Mouse (Mus musculus) right cerebral cortex, postnatal 4 days (tissue): ENCODE data around the gene Ccdc62.

Source experiments
- DNase-seq: peaks from one replicate; pipeline ENCODE4 v3.0.0-alpha.2; 2022

Gene Ccdc62

DNA sequence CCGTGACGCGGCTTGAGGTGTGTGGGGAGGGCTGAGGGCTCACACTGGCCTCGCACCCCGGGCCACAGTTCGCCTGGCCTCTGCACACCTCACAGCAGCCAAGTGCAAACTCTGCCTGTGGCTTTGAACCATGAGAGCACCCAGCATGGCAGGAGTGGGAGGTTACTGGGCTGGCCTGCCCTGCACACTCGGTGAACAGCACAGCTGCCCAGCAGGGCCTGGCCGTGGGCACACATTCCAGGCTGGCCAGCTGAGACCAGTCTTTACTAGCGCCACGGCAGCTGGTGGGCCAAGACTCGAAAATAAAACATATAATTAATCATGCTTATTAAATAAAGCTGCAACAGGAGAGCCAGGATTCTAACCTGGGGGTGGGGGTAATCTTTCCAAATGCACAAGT is 75.1 kb downstream of the Ccdc62 start:
- no peak for DNase-seq

DNA sequence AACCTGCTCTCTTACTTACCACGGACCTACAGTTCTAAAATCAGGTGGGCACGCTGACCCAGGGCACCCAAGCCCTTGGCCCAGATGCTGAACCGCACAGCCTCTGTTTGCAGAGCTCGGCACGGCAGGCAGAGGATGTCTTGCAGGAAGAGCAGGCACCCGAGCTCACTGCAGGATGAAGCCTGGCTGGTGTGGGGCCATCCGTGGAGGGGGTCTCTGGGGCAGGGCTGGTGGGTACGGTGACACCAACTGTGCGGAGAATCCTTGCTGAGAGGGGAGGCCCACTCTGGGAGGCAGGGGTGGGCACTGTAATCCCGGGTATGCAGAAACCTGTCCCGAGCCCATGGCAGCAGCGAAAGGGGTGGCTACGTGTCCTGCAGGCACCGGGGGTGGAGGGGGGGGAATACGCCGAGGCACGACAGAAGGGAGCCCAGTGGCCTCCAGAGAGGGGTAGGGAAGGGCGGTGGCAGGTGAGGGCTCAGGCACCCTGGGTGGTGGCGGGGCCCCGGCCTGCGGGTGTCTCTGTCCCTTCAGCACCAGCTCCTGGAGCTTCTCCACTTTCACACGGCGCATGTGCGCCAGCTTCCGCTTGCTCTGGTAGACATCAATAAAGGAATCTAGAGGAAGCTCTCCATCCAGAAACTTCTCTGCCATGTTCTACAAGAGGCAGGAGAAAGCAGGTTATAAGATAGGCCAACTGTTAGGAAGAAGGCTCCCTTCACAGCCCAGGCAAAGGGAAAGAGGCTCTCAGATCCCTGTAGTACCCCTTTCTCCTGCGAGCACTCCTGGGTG is 75.8 kb downstream of the Ccdc62 start:
- DNase-seq, result no peak

- no peak for DNase-seq
These were observed 76.5 kb downstream of the Ccdc62 start for GRCm38 (mm10) chr5:124006891-124007491.

DNA sequence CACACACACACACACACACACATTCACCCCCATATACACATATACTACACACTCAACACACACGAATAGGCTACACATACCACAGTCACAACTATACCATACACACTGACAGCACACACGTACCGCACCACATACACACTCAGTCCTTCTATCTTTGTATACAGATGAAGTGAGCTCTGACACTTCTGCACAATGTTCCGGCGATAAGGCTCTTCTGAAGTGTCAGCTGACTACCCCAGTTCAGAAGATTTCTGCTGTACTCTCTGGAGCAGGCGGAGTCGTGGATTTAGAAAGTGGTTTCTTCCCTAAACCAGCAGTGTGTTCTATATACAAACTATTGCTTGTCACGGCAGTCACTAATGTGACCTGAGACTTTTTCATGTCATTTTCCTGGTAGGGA is 79.6 kb downstream of the Ccdc62 start:
- DNase-seq, result no peak

GRCm38 (mm10) chr5:124010910-124011655 is 80.6 kb downstream of the Ccdc62 start:
- peak; percentile 67 for DNase-seq

- no peak for DNase-seq
These were observed 81.4 kb downstream of the Ccdc62 start for GRCm38 (mm10) chr5:124011927-124012326.

DNA sequence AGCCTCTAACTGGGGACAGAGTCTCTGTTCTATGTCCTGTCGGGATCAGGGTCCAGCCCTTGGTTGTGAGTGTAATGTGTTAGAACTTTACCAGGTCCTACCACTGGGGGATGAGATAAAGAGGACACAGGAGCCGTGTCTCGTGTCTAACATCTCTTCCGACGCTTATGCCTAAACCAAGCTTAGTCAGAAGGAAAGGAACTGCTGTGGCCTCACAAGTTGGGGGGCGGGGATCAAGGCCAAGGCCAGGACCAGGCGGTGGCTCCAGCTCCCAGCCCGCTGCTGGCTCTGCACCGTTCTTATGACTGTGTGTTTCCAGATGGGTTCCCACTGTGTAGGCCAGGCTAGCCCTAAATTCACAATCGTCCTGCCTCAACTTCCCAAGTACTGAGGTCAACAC is 82.4 kb downstream of the Ccdc62 start:
- no peak for DNase-seq

GRCm38 (mm10) chr5:124013747-124014146 is 83.3 kb downstream of the Ccdc62 start:
- no peak for DNase-seq

DNA sequence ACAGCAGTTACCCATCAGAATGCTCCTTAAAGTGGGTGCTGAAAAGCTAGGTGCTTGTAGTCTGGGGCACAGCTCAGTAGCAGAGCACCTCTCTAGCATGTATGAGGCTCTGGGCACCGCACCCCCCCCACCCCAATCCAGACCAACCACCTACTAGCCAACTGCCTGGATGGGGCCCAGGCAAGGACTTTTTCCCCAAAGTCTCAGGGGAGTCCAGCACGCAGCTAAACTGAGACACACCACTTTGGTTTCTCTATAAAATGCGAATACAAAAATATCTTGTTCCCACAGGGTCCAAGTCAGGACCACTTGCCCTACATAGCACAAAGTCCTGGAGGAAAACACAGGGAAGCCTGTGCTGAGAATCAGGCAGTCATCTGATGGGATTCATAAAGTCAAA is 83.7 kb downstream of the Ccdc62 start:
- DNase-seq, result no peak

DNA sequence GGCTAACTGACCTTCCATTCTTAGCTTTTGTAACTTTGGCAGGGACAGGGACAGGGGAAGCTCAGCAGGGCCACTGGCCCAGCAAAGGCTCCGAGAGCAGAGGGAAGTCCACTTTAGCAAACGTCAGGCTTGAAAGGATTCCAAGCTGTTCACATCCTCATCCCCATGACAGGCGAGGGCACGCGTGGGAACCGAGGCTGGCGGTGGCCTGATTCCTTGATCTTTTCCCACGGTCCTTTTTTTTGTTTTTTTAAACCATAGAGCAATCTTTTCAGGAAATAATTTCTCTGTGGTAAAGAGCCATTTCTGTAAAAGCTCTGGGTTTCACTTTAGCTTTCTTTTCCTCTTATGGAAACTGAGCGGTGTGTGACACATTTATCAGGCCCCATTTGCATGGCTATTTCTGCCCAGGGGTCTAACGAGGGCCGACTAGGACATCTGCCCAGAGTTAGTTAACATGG is 84.3 kb downstream of the Ccdc62 start:
- no peak for DNase-seq

- no peak for DNase-seq
These were observed 85.2 kb downstream of the Ccdc62 start for GRCm38 (mm10) chr5:124015727-124016126.

- no peak for DNase-seq
These were observed 85.9 kb downstream of the Ccdc62 start for GRCm38 (mm10) chr5:124016291-124016821.

GRCm38 (mm10) chr5:124017941-124018340 is 87.5 kb downstream of the Ccdc62 start:
- DNase-seq, result no peak

- DNase-seq, result no peak
These were observed 88.2 kb downstream of the Ccdc62 start for GRCm38 (mm10) chr5:124018651-124019050.
